Mouse (Mus musculus) liver, embryonic 11.5 days (tissue): ENCODE results near the gene Nmral1. TPM values are rescaled to one million over a fixed set of nuclear protein-coding genes. Genes with fewer than 3 reads are reported as not detected.

Source experiments
- ATAC-seq: fragments of 200-750 bp; cut with Nextera tagmentation; replicated peaks from 2 replicates; pipeline ENCODE4 v1.8.0; 2017; ENCODE audit warnings: moderate number of reproducible peaks, mild to moderate bottlenecking, moderate TSS enrichment, moderate library complexity; ENCODE audit not compliant: low FRiP score
- DNase-seq: peaks from one replicate; pipeline ENCODE4 v3.0.0-alpha.2; 2017; ENCODE audit warnings: low spot score
- H3K27ac ChIP-seq: fragments of 300-500 bp; sonication (generic); 2 replicates; pipeline ENCODE4 v1.5.1; 2014; ENCODE audit warnings: mild to moderate bottlenecking, low read depth, low read length, control low read depth
- H3K27me3 ChIP-seq: fragments of 300-500 bp; sonication (generic); replicated peaks from 2 replicates; pipeline ENCODE4 v1.6.1; 2014; ENCODE audit warnings: low read length, mixed read lengths; ENCODE audit not compliant: control insufficient read depth, insufficient read depth
- H3K36me3 ChIP-seq: fragments of 300-500 bp; sonication (generic); 2 replicates; pipeline ENCODE4 v1.6.1; 2014; ENCODE audit warnings: mild to moderate bottlenecking, low read length, moderate library complexity, mixed read lengths; ENCODE audit not compliant: control insufficient read depth, insufficient read depth
- H3K4me1 ChIP-seq: fragments of 300-500 bp; sonication (generic); replicated peaks from 2 replicates; pipeline ENCODE4 v1.6.1; 2014; ENCODE audit warnings: low read length, mixed read lengths; ENCODE audit not compliant: control insufficient read depth, insufficient read depth
- H3K4me2 ChIP-seq: fragments of 300-500 bp; sonication (generic); 2 replicates; pipeline ENCODE4 v1.6.1; 2014; ENCODE audit warnings: mild to moderate bottlenecking, control low read depth, moderate library complexity
- H3K4me3 ChIP-seq: fragments of 300-500 bp; sonication (generic); 2 replicates; pipeline ENCODE4 v1.5.1; 2014; ENCODE audit warnings: low read depth, low read length, control low read depth
- H3K9ac ChIP-seq: fragments of 300-500 bp; sonication (generic); 2 replicates; pipeline ENCODE4 v1.6.1; 2014; ENCODE audit warnings: low read depth, low read length, control low read depth
- H3K9me3 ChIP-seq: fragments of 300-500 bp; sonication (generic); 2 replicates; pipeline ENCODE4 v1.6.1; 2016; ENCODE audit warnings: low read length, inconsistent platforms, mixed read lengths; ENCODE audit not compliant: control insufficient read depth
- WGBS: fragments of 180-500 bp; shearing (Covaris S2); extraction: QIAGEN DNeasy Blood & Tissue Kit; methylation state at CpG from one replicate; pipeline ENCODE4 v1.1.7; 2014; 5-methylcytosine and 5-hydroxymethylcytosine counted together
- polyA plus RNA-seq: library from polyadenylated mRNA; unstranded; fragments of >200 nt; fragmentation: Nextera tagmentation; extraction: Ambion mirVana; gene quantifications from 2 replicates; pipeline ENCODE4 v1.2.1, GENCODE M21; 2014

Gene Nmral1
- polyA plus RNA-seq, 1 experiment from 2014 or later, result 85.6 TPM

DNA sequence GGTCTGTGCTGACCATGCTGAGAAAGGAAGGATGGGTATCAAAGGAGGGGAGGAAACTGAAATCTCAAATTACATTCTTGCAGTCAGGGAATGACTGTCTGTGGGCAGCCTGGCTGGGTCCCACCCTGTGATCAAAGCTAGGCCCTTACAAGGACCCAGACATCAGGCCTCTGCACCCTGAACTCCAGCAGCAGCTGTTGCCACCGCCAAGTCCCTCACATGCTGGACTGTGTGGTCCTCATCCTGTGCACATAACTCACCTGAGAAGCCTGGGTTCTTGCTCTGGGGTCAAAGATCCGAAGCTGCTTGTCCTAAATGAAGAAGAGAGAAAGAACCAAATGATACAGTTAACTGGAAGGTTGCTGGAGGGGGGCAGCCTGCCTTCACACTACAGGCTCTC is 57.6 kb downstream of the Nmral1 start:
- H3K9me3 ChIP-seq, result no peaks in the 10 kb centered on the region
- no peak overlapping the region for H3K27ac ChIP-seq
- DNase-seq (no peak), ATAC-seq (no peak)
- H3K4me2 ChIP-seq, result no peak overlapping the region
- H3K27me3 ChIP-seq, result no peaks in the 10 kb centered on the region
- H3K4me3 ChIP-seq, result no peak overlapping the region
- H3K9ac ChIP-seq, result no peak overlapping the region
- 79% methylated on average over 2 of the region's 2 CpGs for WGBS
- peaks cover 18% of the 10 kb centered on the region for H3K36me3 ChIP-seq
- peaks cover 9% of the 10 kb centered on the region for H3K4me1 ChIP-seq

Other genes starting within 250 kb of the Nmral1 start
- 8.7 and 8.8 TPM in 2 replicates for gene Srl, start 177.5 kb downstream of the Nmral1 start, polyA plus RNA-seq
- 23.3 and 25.1 TPM in 2 replicates for gene Tfap4, start 159.5 kb downstream of the Nmral1 start, polyA plus RNA-seq
- 10.8 and 11.7 TPM in 2 replicates for gene Glis2, start 124.6 kb downstream of the Nmral1 start, polyA plus RNA-seq
- gene Pam16, start 94.4 kb downstream of the Nmral1 start, polyA plus RNA-seq, result 110 and 116 TPM in 2 replicates
- 9.3 and 9.4 TPM in 2 replicates for gene Vasn, start 79.4 kb downstream of the Nmral1 start, polyA plus RNA-seq
- 104 and 111 TPM in 2 replicates for gene Dnaja3, start 79.4 kb downstream of the Nmral1 start, polyA plus RNA-seq
- gene Coro7, start 39.6 kb downstream of the Nmral1 start, polyA plus RNA-seq, result 17.4 and 18.7 TPM in 2 replicates
- 66.8 and 75.9 TPM in 2 replicates for gene Hmox2, start 7.0 kb upstream of the Nmral1 start, polyA plus RNA-seq
- gene Cdip1, start 70.9 kb upstream of the Nmral1 start, polyA plus RNA-seq, result 49.4 and 49.8 TPM in 2 replicates
- gene 4930562C15Rik, start 116.1 kb upstream of the Nmral1 start, polyA plus RNA-seq, result 0.19 and 0.33 TPM in 2 replicates
- 26.4 and 29.9 TPM in 2 replicates for gene Ubald1, start 161.0 kb upstream of the Nmral1 start, polyA plus RNA-seq
- gene Mgrn1, start 166.9 kb upstream of the Nmral1 start, polyA plus RNA-seq, result 50.5 and 52.5 TPM in 2 replicates
- 102 and 103 TPM in 2 replicates for gene Nudt16l1, start 219.4 kb upstream of the Nmral1 start, polyA plus RNA-seq
- 28.1 and 30.0 TPM in 2 replicates for gene Anks3, start 244.8 kb upstream of the Nmral1 start, polyA plus RNA-seq